Mouse (Mus musculus): ENCODE data around the gene Acin1.

Acin1 gene

GRCm38 (mm10) chr14:54603686-54604085, 83.0 kb downstream of the Acin1 start:
- no peak for DNase-seq

DNA sequence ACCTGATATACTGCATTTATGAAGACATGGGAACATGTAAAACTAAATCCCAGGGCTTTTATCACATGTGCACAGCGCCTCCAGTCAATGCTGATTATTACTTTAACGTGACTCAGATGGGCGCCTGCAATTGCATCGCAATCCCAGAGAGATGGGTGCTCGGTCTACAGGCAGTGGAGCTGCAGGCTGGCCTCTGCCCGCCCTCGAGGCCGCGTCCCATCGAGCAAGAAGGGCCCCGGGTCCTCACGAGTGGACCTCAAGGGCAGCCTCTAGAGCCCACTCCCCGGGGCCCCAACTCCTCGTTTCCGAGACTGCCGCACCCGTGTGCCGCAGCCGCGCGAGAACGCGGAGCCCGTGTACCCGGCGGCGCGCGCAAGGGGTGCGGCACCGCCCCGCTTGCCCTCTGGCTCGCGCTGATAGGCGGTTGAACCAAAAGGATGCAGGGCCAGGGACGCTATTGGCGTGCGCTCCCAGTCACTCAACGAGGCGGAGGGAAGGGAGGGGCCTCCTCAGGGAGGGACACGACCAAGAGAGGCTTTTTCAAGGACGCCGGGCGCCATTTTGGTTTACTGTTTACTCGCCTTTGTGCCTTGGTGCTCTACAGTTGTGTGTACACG, 83.6 kb downstream of the Acin1 start:
- peak; percentile 98 for DNase-seq

DNA sequence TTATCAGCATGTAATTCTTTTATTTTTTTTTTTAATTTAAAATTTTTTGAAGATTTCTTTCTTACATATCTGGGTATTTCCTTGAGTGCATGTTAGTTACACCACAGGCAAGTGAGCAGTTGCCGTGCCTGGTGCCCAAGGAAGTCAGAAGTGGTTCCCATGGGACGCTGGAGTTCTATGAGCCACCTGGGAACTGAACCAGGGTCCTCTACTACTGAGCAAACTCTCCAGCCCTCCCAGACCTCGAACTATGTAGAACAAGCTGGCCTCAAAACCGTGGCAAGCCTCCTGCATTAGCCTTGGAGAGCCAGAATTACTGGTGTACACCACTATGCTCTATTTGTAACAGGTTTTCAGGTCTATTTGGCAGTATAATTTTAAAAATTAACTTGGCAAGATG, 84.1 kb downstream of the Acin1 start:
- peak; percentile 18 for DNase-seq

- no peak for DNase-seq
These were observed 85.1 kb downstream of the Acin1 start for GRCm38 (mm10) chr14:54601601-54602000.

DNA sequence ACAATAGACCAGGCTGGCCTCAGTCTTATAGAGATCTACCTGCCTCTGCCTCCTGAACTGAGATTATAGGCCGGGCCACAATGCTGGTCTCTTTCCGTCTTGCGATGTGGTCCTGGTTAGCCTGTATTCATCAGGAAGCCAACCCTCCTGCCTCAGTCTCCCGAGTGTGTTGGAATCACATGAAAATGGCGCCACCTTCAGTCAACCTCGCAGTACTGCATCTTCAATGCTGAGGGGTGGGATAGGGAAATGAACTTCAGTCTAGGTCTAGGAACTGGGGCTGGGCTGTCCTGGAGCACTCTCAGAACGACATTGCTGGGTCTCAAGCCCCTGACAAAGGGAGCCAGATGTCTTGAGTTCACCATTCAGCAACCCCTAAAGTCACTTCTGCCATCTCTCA, 89.6 kb downstream of the Acin1 start:
- DNase-seq: peak; percentile 25

DNA sequence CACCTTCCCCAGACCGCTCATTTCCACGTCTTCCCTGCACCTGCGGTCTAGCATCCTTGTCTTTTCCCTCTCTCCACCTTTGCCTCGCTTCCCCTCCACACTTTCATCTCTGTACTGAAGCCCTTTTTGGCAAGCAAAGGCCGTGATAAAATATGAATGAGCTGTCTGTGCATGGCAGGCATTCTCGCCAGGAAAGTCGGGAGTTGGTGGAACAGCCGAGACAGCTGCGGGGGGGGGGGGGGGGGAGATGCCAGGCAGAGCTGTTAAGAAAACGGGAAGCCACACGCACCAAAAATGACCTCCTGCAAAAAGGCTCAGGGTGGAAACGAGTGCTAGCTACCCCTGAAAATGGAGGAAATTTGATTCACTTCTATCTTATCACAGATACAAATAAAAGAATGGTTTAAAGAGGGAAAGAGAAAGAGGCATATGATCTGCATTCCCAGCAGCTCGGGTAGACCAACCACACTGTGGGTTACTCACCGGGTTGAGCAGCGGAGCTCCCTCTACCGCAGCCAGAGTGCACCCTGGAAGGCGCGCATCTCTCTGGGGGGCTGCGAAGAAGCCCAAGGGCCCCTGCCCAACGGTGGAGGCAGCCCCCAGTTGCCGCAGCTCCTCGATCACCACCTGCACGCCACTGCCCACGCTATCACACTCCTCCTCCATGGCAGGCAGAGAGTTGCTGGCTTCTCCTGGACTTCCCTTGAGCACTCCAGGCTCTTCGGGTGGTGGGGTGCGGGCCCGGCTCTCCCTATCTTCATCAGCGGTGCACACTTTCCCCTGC, 91.9 kb downstream of the Acin1 start:
- no peak for DNase-seq

DNA sequence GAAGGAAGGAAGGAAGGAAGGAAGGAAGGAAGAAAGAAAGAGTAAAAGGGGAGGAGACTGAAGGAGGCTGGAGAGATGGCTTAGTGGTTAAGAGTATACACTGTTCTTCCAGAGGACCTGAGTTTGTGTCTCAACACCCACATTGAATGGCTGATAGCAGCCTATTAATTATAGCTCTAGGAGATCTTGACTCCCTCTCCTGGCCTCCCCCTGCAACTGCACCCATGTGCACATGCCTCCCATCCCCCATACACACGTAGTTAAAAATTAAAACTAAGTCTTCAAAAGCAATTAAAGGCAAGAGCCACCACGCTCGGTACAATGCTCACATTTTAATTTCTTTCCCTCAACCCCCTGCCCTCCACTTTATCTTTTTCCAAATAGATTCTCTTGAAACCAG, 92.7 kb downstream of the Acin1 start:
- peak; percentile 40 for DNase-seq

DNA sequence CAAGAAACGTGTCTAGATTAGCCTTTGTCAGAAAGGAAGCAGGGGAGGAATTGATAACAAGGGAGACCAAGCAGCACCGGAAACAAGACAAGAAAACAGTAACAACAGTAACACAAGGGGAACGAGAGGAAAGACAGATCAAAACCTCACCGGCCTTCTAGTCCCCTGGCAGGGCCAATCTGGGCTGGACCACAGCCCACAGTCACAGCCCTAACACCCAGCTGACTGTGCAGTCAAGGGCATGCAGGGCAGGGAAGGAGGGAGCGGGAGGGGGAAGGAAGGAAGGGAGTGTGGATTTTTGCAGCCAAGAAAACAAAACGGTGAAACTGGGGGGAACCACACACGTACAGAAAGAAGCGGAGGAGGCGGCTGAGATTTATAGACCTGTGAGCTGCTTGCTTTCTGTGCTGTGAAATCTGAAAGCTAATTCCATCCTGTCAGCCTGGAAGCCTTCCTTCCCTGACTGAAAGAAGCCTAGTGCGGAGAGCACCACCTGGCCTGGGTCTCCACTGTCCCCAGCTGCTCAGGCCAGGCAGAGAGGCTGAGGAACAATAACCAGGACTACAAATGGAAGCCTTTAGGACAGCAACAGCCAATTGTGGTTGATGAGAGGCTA, 94.3 kb downstream of the Acin1 start:
- DNase-seq: no peak

All from liver (tissue).